ENCODE assay signal across 12 mouse cellular contexts in genomic region chr1:151548896-151549610, GRCm38 (mm10). TPM values are rescaled to one million over a fixed set of nuclear protein-coding genes. Genes with fewer than 3 reads are reported as not detected.
DNase-seq lines count a peak whose midpoint lies in the region; ATAC-seq and TF ChIP-seq lines count a peak whose summit lies in the region.
"Had no signal": no experiment of that assay in that cellular context is flagged by ENCODE, and none has a peak within 500 bp of the region (broad histone marks: within the 10 kb centered on the region; RNA-seq: fewer than 3 reads in every experiment).

No protein-coding gene starts in this region.

- no peak overlapping the region for H3K9ac ChIP-seq in limb, embryonic 14.5 days (ENCODE audit: low read depth, low read length, severe bottlenecking)
- no peak overlapping the region for H3K9ac ChIP-seq in embryonic facial prominence, embryonic 15.5 days
- H3K9ac ChIP-seq in forebrain, embryonic 16.5 days (replicated peaks; ENCODE audit: low read depth, low read length): no peak overlapping the region

- TF ChIP-seq POLR2A in limb, embryonic 14.5 days (IDR thresholded peaks at IDR 0.05; ENCODE audit: borderline replicate concordance, extremely low read depth, insufficient read depth, insufficient read length): no peak

- H3K4me1 ChIP-seq in limb, embryonic 14.5 days (ENCODE audit: control insufficient read depth, insufficient read depth, low read length): no peaks in the 10 kb centered on the region
- 0 out of 2 replicates have a peak, but pooled peaks cover 3% of the 10 kb centered on the region for H3K4me1 ChIP-seq in limb, embryonic 10.5 days
- H3K4me1 ChIP-seq in embryonic facial prominence, embryonic 15.5 days: peaks cover 6% of the 10 kb centered on the region; the same call in 1 of the 2 replicates
- H3K4me1 ChIP-seq in midbrain, embryonic 10.5 days: peaks cover 10% of the 10 kb centered on the region
- H3K4me1 ChIP-seq in forebrain, embryonic 16.5 days (replicated peaks; ENCODE audit: control insufficient read depth, insufficient read depth, low read length): peaks cover 7% of the 10 kb centered on the region; the same call in 1 of the 2 replicates

- no peak for ATAC-seq in limb, embryonic 14.5 days (ENCODE audit: low FRiP score, low read depth)
- no peak for ATAC-seq in embryonic facial prominence, embryonic 15.5 days (ENCODE audit: insufficient number of reproducible peaks, low FRiP score, low TSS enrichment, low read depth)
- ATAC-seq in forebrain, embryonic 16.5 days: no peak

- no peak overlapping the region for H3K4me3 ChIP-seq in limb, embryonic 14.5 days (replicated peaks; ENCODE audit: low read length)
- H3K4me3 ChIP-seq in limb, embryonic 10.5 days: no peak overlapping the region
- H3K4me3 ChIP-seq in embryonic facial prominence, embryonic 15.5 days (replicated peaks): no peak overlapping the region
- no peak overlapping the region for H3K4me3 ChIP-seq in midbrain, embryonic 10.5 days
- no peak overlapping the region for H3K4me3 ChIP-seq in forebrain, embryonic 16.5 days (replicated peaks; ENCODE audit: low read length)

- H3K9me3 ChIP-seq in limb, embryonic 14.5 days (ENCODE audit: control insufficient read depth, low read length): no peaks in the 10 kb centered on the region
- no peaks in the 10 kb centered on the region for H3K9me3 ChIP-seq in limb, embryonic 10.5 days (replicated peaks)
- no peaks in the 10 kb centered on the region for H3K9me3 ChIP-seq in embryonic facial prominence, embryonic 15.5 days (replicated peaks)
- no peaks in the 10 kb centered on the region for H3K9me3 ChIP-seq in midbrain, embryonic 10.5 days (replicated peaks)
- H3K9me3 ChIP-seq in forebrain, embryonic 16.5 days (ENCODE audit: control insufficient read depth, low read length): no peaks in the 10 kb centered on the region

- DNase-seq in limb, embryonic 14.5 days (ENCODE audit: low spot score): peak; percentile 39
- DNase-seq in limb, embryonic 10.5 days (ENCODE audit: low spot score): no peak
- peak; percentile 74 for DNase-seq in kidney, adult 9 months
- DNase-seq in skeletal muscle tissue, adult 2 months (ENCODE audit: low read depth, low spot score): peak; percentile 27
- no peak for DNase-seq in midbrain, embryonic 10.5 days (ENCODE audit: low spot score)
- DNase-seq: cerebellum, postnatal 10 days; heart, adult 18-20 months; layer of hippocampus, adult 9-11 months; left cerebral cortex, postnatal 4 days; lung, adult 18-20 months had no signal

- no peak overlapping the region for H3K27ac ChIP-seq in limb, embryonic 14.5 days (replicated peaks; ENCODE audit: low read depth, low read length)
- H3K27ac ChIP-seq in limb, embryonic 10.5 days: no peak overlapping the region
- H3K27ac ChIP-seq in embryonic facial prominence, embryonic 15.5 days (replicated peaks): peak overlapping the region; percentile 58
- no peak overlapping the region for H3K27ac ChIP-seq in midbrain, embryonic 10.5 days (replicated peaks)
- H3K27ac ChIP-seq in forebrain, embryonic 16.5 days (ENCODE audit: low read length): no peak overlapping the region

- 62% methylated on average over 8 of the region's 8 CpGs for WGBS in limb, embryonic 14.5 days
- 85% methylated on average over 8 of the region's 8 CpGs for WGBS in limb, embryonic 10.5 days
- 42% methylated on average over 8 of the region's 8 CpGs for WGBS in embryonic facial prominence, embryonic 15.5 days
- WGBS in midbrain, embryonic 10.5 days: 87% methylated on average over 8 of the region's 8 CpGs
- 79% methylated on average over 8 of the region's 8 CpGs for WGBS in forebrain, embryonic 16.5 days

- H3K36me3 ChIP-seq in limb, embryonic 14.5 days (ENCODE audit: control insufficient read depth, insufficient read depth, low read length): no peaks in the 10 kb centered on the region
- no peaks in the 10 kb centered on the region for H3K36me3 ChIP-seq in limb, embryonic 10.5 days
- H3K36me3 ChIP-seq in embryonic facial prominence, embryonic 15.5 days: no peaks in the 10 kb centered on the region
- no peaks in the 10 kb centered on the region for H3K36me3 ChIP-seq in midbrain, embryonic 10.5 days
- no peaks in the 10 kb centered on the region for H3K36me3 ChIP-seq in forebrain, embryonic 16.5 days (ENCODE audit: control insufficient read depth, insufficient read depth)

- no peaks in the 10 kb centered on the region for H3K27me3 ChIP-seq in limb, embryonic 14.5 days (ENCODE audit: control insufficient read depth, insufficient read depth, low read length)
- no peaks in the 10 kb centered on the region for H3K27me3 ChIP-seq in limb, embryonic 10.5 days (ENCODE audit: low read depth, poor library complexity, severe bottlenecking)
- no peaks in the 10 kb centered on the region for H3K27me3 ChIP-seq in embryonic facial prominence, embryonic 15.5 days
- no peaks in the 10 kb centered on the region for H3K27me3 ChIP-seq in midbrain, embryonic 10.5 days (ENCODE audit: low read depth, poor library complexity, severe bottlenecking)
- H3K27me3 ChIP-seq in forebrain, embryonic 16.5 days (replicated peaks; ENCODE audit: control insufficient read depth, insufficient read depth, low read length): no peaks in the 10 kb centered on the region

- no peak overlapping the region for H3K4me2 ChIP-seq in limb, embryonic 14.5 days (replicated peaks; ENCODE audit: low read depth, low read length, severe bottlenecking)
- no peak overlapping the region for H3K4me2 ChIP-seq in embryonic facial prominence, embryonic 15.5 days (replicated peaks)
- H3K4me2 ChIP-seq in forebrain, embryonic 16.5 days (ENCODE audit: low read length): no peak overlapping the region

RNA-seq across cellular contexts. Expression of gene Fam129a, which starts 21.9 kb away (rescaled TPM):
- polyA plus RNA-seq in limb, embryonic 14.5 days (2012; rRNA removed): 9.8 and 11.1 TPM in 2 replicates
- polyA plus RNA-seq in limb, embryonic 14.5 days (2014; fragmentation: Nextera tagmentation; extraction: Ambion mirVana): 13.9 and 14.7 TPM in 2 replicates
- 0.90 and 1.3 TPM in 2 replicates for polyA plus RNA-seq in limb, embryonic 10.5 days (2016; fragmentation: Nextera tagmentation; extraction: Ambion mirVana)
- 18.9 and 22.0 TPM in 2 replicates for polyA plus RNA-seq in embryonic facial prominence, embryonic 15.5 days (2015; fragmentation: Nextera tagmentation; extraction: Ambion mirVana)
- polyA plus RNA-seq in midbrain, embryonic 10.5 days (2016; fragmentation: Nextera tagmentation; extraction: Ambion mirVana): 0.31 and 0.42 TPM in 2 replicates
- polyA plus RNA-seq in forebrain, embryonic 16.5 days (2015; fragmentation: Nextera tagmentation; extraction: Ambion mirVana): 0.68 and 0.88 TPM in 2 replicates

RNA-seq across cellular contexts. Expression of gene Rnf2, which starts 48.3 kb away (rescaled TPM):
- polyA plus RNA-seq in limb, embryonic 14.5 days (2012; rRNA removed): 90.5 and 106 TPM in 2 replicates
- polyA plus RNA-seq in limb, embryonic 14.5 days (2014; fragmentation: Nextera tagmentation; extraction: Ambion mirVana): 108 and 109 TPM in 2 replicates
- 95.1 and 111 TPM in 2 replicates for polyA plus RNA-seq in limb, embryonic 10.5 days (2016; fragmentation: Nextera tagmentation; extraction: Ambion mirVana)
- polyA plus RNA-seq in embryonic facial prominence, embryonic 15.5 days (2015; fragmentation: Nextera tagmentation; extraction: Ambion mirVana): 80.1 and 83.8 TPM in 2 replicates
- 122 and 132 TPM in 2 replicates for polyA plus RNA-seq in midbrain, embryonic 10.5 days (2016; fragmentation: Nextera tagmentation; extraction: Ambion mirVana)
- polyA plus RNA-seq in forebrain, embryonic 16.5 days (2015; fragmentation: Nextera tagmentation; extraction: Ambion mirVana): 115 and 118 TPM in 2 replicates

Comparison
In these comparisons a context has a peak if more than half of its experiments do, and no peak if none do; other contexts are left out.
1. DNase-seq: peak in limb, embryonic 14.5 days (single experiment), kidney, adult 9 months (single experiment) and skeletal muscle tissue, adult 2 months (single experiment); none in limb, embryonic 10.5 days (single experiment) and midbrain, embryonic 10.5 days (single experiment).